ENCODE assay signal across 9 mouse cellular contexts in genomic region chr17:86801213-86801815, GRCm38 (mm10). TPM values are rescaled to one million over a fixed set of nuclear protein-coding genes. Genes with fewer than 3 reads are reported as not detected.
A peak's percentile ranks its signal among the peaks of the same experiment; 100 is the strongest.
DNase-seq lines count a peak whose midpoint lies in the region; ATAC-seq and TF ChIP-seq lines count a peak whose summit lies in the region.
"Had no signal": no experiment of that assay in that cellular context is flagged by ENCODE, and none has a peak within 500 bp of the region (broad histone marks: within the 10 kb centered on the region; RNA-seq: fewer than 3 reads in every experiment).

No protein-coding gene starts in this region.

- H3K4me1 ChIP-seq in spleen, adult 2 months (ENCODE audit: control insufficient read depth, insufficient read depth, insufficient read length), result peaks cover 6% of the 10 kb centered on the region; the same call in 1 of the 2 replicates
- no peaks in the 10 kb centered on the region for H3K4me1 ChIP-seq in embryonic facial prominence, embryonic 11.5 days (ENCODE audit: control insufficient read depth, insufficient read depth, low read length)
- H3K4me1 ChIP-seq in intestine, embryonic 14.5 days (replicated peaks; ENCODE audit: control insufficient read depth, insufficient read depth, low read length), result peaks cover 29% of the 10 kb centered on the region

- no peak for TF ChIP-seq CTCF in spleen, adult 2 months (IDR thresholded peaks at IDR 0.05; ENCODE audit: extremely low read depth, insufficient read depth, insufficient read length, insufficient replicate concordance)

- no peak overlapping the region for H3K4me3 ChIP-seq in spleen, adult 2 months (ENCODE audit: extremely low read depth, insufficient read depth, insufficient read length)
- no peak overlapping the region for H3K4me3 ChIP-seq in embryonic facial prominence, embryonic 11.5 days (ENCODE audit: low read depth, low read length)
- H3K4me3 ChIP-seq in intestine, embryonic 14.5 days (ENCODE audit: low read depth, low read length), result no peak overlapping the region
- H3K4me3 ChIP-seq: liver, embryonic 13.5 days had no signal

- DNase-seq in spleen, adult 2 months (ENCODE audit: low read depth in 1 of 2, low spot score in 2 of 2), result no peak
- DNase-seq in spleen, postnatal 14 days (ENCODE audit: low spot score in 2 of 2), result no peak
- no peak for DNase-seq in embryonic facial prominence, embryonic 11.5 days (ENCODE audit: low spot score)
- DNase-seq in intestine, embryonic 14.5 days (ENCODE audit: low spot score), result no peak
- DNase-seq in lung, postnatal 25 days (ENCODE audit: low spot score), result peak; percentile 63
- no peak for DNase-seq in testis, postnatal 10 days (ENCODE audit: low spot score)
- no peak for DNase-seq in ovary, postnatal 14 days (ENCODE audit: low spot score)
- DNase-seq: liver, embryonic 13.5 days had no signal

- no peaks in the 10 kb centered on the region for H3K9me3 ChIP-seq in embryonic facial prominence, embryonic 11.5 days (replicated peaks; ENCODE audit: control insufficient read depth, low read length)
- no peaks in the 10 kb centered on the region for H3K9me3 ChIP-seq in intestine, embryonic 14.5 days (ENCODE audit: control insufficient read depth, low read length)
- H3K9me3 ChIP-seq: liver, embryonic 13.5 days had no signal

- TF ChIP-seq POLR2A in spleen, adult 2 months (IDR thresholded peaks at IDR 0.05; ENCODE audit: low read depth, low read length), result no peak

- no peaks in the 10 kb centered on the region for H3K27me3 ChIP-seq in spleen, adult 2 months (ENCODE audit: control insufficient read depth, insufficient read depth, low read length)
- no peaks in the 10 kb centered on the region for H3K27me3 ChIP-seq in embryonic facial prominence, embryonic 11.5 days (ENCODE audit: control insufficient read depth, insufficient read depth, low read length)
- no peaks in the 10 kb centered on the region for H3K27me3 ChIP-seq in intestine, embryonic 14.5 days (replicated peaks; ENCODE audit: control insufficient read depth, insufficient read depth, low read length)
- H3K27me3 ChIP-seq: liver, embryonic 13.5 days had no signal

- H3K4me2 ChIP-seq in embryonic facial prominence, embryonic 11.5 days (ENCODE audit: low read depth, low read length), result no peak overlapping the region
- H3K4me2 ChIP-seq in intestine, embryonic 14.5 days (ENCODE audit: low read length), result peak overlapping the region; percentile 22
- H3K4me2 ChIP-seq: liver, embryonic 13.5 days had no signal

- H3K27ac ChIP-seq in spleen, adult 2 months (ENCODE audit: insufficient read depth, low read length), result peak overlapping the region; percentile 62
- peak overlapping the region; percentile 31; the same call in 1 of the 2 replicates for H3K27ac ChIP-seq in embryonic facial prominence, embryonic 11.5 days (replicated peaks; ENCODE audit: low read depth, low read length)
- peak overlapping the region; percentile 38 for H3K27ac ChIP-seq in intestine, embryonic 14.5 days (ENCODE audit: low read depth)
- H3K27ac ChIP-seq: liver, embryonic 13.5 days had no signal

- H3K36me3 ChIP-seq in spleen, adult 2 months (ENCODE audit: control insufficient read depth, insufficient read depth, low read length), result no peaks in the 10 kb centered on the region
- H3K36me3 ChIP-seq in embryonic facial prominence, embryonic 11.5 days (replicated peaks; ENCODE audit: control insufficient read depth, insufficient read depth, low read depth, low read length), result no peaks in the 10 kb centered on the region
- H3K36me3 ChIP-seq in intestine, embryonic 14.5 days (ENCODE audit: control insufficient read depth, insufficient read depth, low read length), result no peaks in the 10 kb centered on the region
- H3K36me3 ChIP-seq: liver, embryonic 13.5 days had no signal

- H3K9ac ChIP-seq in embryonic facial prominence, embryonic 11.5 days (replicated peaks; ENCODE audit: low read length), result no peak overlapping the region
- H3K9ac ChIP-seq in intestine, embryonic 14.5 days (ENCODE audit: low read length), result no peak overlapping the region
- H3K9ac ChIP-seq: liver, embryonic 13.5 days had no signal

- WGBS in spleen, adult 2 months, result 73% methylated on average over 11 of the region's 11 CpGs
- 85% methylated on average over 11 of the region's 11 CpGs for WGBS in embryonic facial prominence, embryonic 11.5 days
- 61% methylated on average over 11 of the region's 11 CpGs for WGBS in intestine, embryonic 14.5 days

- no peak for ATAC-seq in embryonic facial prominence, embryonic 11.5 days (replicated peaks; ENCODE audit: insufficient number of reproducible peaks, low FRiP score, low TSS enrichment, low read depth)
- ATAC-seq in intestine, embryonic 14.5 days (replicated peaks; ENCODE audit: low FRiP score, low TSS enrichment, low read depth), result 0 out of 2 replicates have a peak, but pooled peaks have one; percentile 50
- ATAC-seq in erythroblast, adult 5-6 weeks (replicated peaks; ENCODE audit: low FRiP score, poor library complexity, severe bottlenecking), result no peak

RNA-seq across cellular contexts. Expression of gene Epas1, which starts 47.8 kb away (rescaled TPM):
- polyA plus RNA-seq in spleen, adult 2 months (2012; rRNA removed), result 39.8 and 40.1 TPM in 2 replicates
- polyA plus RNA-seq in embryonic facial prominence, embryonic 11.5 days (2014; fragmentation: Nextera tagmentation; extraction: Ambion mirVana), result 6.5 and 6.7 TPM in 2 replicates
- polyA plus RNA-seq in intestine, embryonic 14.5 days (2014; fragmentation: Nextera tagmentation; extraction: Ambion mirVana), result 7.7 TPM in 2 replicates
- 0.42 and 0.77 TPM in 2 replicates for total RNA-seq in erythroblast, adult 5-6 weeks (2015; ENCODE audit: low replicate concordance)
- total RNA-seq in erythroblast, adult 5-6 weeks (2017; ENCODE audit: low replicate concordance), result 0.17 TPM in 1 of 2 replicates, not detected in the other
